Mouse (Mus musculus): ENCODE results near the gene E130309D02Rik.

GRCm38 (mm10) chr5:143288378-143288911 lies 26.7 kb downstream of the E130309D02Rik start:
- TF ChIP-seq CTCF (IDR thresholded peaks at IDR 0.05; ENCODE audit: borderline replicate concordance, insufficient read depth, low read depth, low read length) (no peak), POLR2A (IDR thresholded peaks at IDR 0.05; ENCODE audit: borderline replicate concordance, insufficient read depth, low read length) (no peak)

Measured in cerebellum, adult 2 months (tissue).